Mouse (Mus musculus) gastrocnemius, adult 2 months (tissue): ENCODE results near the gene Fcer1g. TPM values are rescaled to one million over a fixed set of nuclear protein-coding genes. Genes with fewer than 3 reads are reported as not detected.
A peak's percentile ranks its signal among the peaks of the same experiment; 100 is the strongest.

Experiments
- DNase-seq: peaks from one replicate; pipeline ENCODE4 v3.0.0; 2022
- H3K27ac ChIP-seq: fragments of 200-600 bp; 2 replicates; pipeline ENCODE4 v1.8.1; 2022; ENCODE audit warnings: mild to moderate bottlenecking
- H3K4me3 ChIP-seq: fragments of 200-600 bp; 2 replicates; pipeline ENCODE4 v1.8.1; 2022; ENCODE audit warnings: mild to moderate bottlenecking, moderate library complexity
- CTCF ChIP-seq: fragments of 200-600 bp; IDR thresholded peaks from 2 replicates; pipeline ENCODE4 v1.8.1; 2022; ENCODE audit warnings: antibody characterized with exemption, mild to moderate bottlenecking, moderate library complexity
- intact Hi-C: fragments of 180-260 bp; cut with DNase I; formaldehyde crosslinking; loops from one replicate; pipeline ENCODE4 v1.15.1; 2025
- long read RNA-seq, 2 experiments: library from polyadenylated mRNA; stranded (forward); transcript quantifications; one replicate each; pipeline ENCODE4 v2.0.0; 2021
- total RNA-seq, 2 experiments: library from RNA; stranded (reverse); gene quantifications; 2 replicates each; pipeline ENCODE4 v1.2.3; 2021

The Fcer1g gene
- total RNA-seq = 1 to 10 TPM; 2.5 to 6.1 TPM
- long read RNA-seq, experiment 1, partial matches to known transcripts = 0 of 2 reads
- long read RNA-seq, experiment 1, other reads (novel, unspliced or antisense) = 1 of 2 reads
- long read RNA-seq, experiment 2, partial matches to known transcripts = 0 of 1 reads
- long read RNA-seq, experiment 2, other reads (novel, unspliced or antisense) = 0 of 1 reads

DNA sequence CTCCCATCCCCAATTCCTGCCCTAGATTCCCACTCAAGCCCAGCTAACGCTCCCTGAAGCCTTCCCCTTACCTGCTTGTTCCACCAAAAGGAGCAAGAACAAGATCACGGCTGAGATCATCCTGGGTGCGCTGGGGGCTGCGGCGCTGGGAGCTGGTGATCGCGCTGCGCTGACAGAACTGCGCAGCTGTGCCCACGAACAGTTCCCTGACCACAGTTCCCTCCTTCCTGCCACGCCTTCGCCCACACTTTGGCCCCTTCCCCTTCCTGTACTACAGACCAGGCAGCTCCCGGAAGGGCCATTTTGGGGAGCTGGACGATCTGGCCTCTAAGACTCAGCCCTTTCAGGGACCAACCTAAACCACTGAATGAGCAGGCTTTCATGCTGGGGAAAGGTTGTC is at the start of gene Fcer1g:
Gene Fcer1g, minus strand, starts transcription at position 240 of the 400 bp plus-strand sequence.
- peak within 1 kb of the TSS; percentile 58 for H3K4me3 ChIP-seq
- peak; percentile 53 for DNase-seq
- H3K27ac ChIP-seq = peak within 1 kb of the TSS; percentile 89

DNA sequence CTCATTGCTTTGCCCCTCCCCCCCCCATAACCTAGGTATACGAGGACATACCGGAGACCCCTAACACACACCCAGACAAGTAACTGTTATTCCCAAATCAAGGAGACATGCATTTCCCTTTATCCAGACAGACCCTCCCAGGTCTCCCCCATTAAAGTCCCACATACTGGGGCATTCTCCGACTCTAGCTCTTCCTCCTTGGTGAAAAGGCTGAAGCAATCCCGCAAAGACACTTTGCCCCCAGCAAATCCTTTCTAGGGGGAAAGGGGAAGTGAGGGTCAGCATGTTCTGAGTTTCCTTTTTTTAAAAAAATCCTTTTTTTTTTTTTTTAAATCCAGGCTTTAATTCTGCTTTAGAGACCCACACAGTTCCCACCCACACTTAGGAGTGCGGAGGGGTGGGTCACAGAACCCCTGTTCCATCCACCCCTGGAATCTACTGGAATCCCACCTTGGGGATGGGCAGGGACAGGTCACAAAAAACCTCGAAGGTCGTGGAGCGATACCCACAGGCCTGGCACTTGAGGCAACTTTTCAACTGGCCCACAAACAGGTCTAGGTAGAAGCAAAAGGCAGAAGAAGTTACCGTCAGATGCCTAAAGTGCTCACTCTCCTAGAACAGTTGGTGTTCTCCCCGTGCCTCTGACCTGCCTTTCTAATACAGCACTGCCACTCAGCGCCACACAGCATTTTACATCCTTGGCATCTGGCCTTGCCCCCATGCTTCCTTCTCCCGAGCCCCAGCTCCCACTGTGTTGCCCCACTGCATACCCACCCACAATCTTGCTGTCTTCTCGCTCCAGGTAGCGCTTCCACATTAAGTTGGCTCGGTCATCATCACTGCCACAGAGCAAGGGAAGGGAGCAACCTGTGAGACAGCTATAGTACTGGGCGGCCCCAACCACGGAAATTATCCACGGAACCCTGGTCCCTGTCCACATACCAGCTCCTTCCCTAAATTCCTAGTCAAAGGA is 49.3 kb upstream of the Fcer1g start:
- no peak for DNase-seq
- Histone ChIP-seq H3K4me3 (no peak overlapping the region), H3K27ac (no peak overlapping the region)
- no peak for TF ChIP-seq CTCF
- intact Hi-C loops = loop anchor here (10.0 kb wide), 1 partner anchor 169 kb away; the partner anchor contains the start of gene Cfap126

More for the DNA sequence above, at the start of gene Fcer1g:
- intact Hi-C loops = no loop called here
- TF ChIP-seq CTCF = no peak

DNA sequence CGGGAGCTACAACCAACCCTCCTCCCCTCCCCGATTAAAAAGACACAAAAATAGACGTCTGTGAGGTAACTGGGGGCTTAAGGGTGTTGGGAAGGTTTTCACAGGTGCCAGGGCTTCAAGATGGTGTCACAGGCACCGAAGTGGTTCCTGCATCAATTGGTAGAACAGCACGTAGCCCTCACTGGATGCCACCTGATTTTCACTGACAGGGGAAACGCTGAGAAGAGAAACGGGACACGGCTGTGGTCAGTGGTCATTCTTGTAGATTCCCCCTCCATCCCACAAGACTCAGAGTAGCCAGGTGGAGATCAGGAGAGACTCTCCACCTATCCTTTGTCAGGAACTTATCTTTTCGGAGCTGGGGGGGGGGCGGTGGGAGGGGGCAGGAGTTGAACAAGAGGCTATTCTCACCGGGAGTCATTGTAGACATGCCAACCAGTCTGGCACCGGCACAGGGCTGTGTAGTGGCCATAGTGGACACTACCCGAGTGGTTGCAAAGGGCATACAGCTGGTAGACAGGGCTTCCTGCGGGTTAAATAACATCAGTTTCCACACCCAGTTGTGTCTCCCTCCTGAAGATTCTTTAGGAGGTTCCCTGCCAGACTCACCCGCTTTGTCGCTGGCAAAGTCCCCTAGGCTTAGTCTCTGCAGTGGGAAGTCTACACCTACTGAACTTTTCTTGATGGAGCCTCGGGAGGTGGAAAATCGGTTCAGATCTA is 48.1 kb upstream of the Fcer1g start:
- intact Hi-C loops = loop anchor here (10.0 kb wide), 1 partner anchor 167 kb away; the partner anchor contains the start of gene Cfap126
- no peak for DNase-seq
- Histone ChIP-seq H3K4me3 (peak overlapping the region; percentile 73), H3K27ac (peak overlapping the region; percentile 96)
- TF ChIP-seq CTCF = no peak

DNA sequence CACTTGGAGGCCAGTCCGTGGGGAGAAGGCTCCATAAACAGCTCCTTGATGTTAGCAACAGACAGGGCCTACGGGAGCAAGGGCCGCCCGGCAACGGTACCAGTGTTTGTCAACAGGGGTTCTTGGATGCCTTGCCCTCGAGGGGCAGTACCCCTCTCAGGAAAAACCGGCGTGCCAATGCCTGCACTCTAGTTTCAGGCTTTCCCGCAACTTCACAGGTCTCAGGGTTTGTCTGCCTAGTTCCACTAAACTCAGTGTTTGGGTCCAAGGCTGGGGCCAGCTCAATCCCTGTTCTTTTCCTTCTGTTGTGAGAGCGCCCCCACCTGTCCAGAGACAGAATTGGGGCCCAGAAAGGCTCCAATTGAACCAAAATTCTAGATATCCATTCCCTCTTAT is 47.4 kb upstream of the Fcer1g start:
- TF ChIP-seq CTCF = peak; percentile 91
- peak; percentile 88 for DNase-seq
- H3K4me3 ChIP-seq = peak overlapping the region; percentile 73
- intact Hi-C loops = loop anchor here (10.0 kb wide), 1 partner anchor 167 kb away; the partner anchor contains the start of gene Cfap126
- peak overlapping the region; percentile 96 for H3K27ac ChIP-seq

DNA sequence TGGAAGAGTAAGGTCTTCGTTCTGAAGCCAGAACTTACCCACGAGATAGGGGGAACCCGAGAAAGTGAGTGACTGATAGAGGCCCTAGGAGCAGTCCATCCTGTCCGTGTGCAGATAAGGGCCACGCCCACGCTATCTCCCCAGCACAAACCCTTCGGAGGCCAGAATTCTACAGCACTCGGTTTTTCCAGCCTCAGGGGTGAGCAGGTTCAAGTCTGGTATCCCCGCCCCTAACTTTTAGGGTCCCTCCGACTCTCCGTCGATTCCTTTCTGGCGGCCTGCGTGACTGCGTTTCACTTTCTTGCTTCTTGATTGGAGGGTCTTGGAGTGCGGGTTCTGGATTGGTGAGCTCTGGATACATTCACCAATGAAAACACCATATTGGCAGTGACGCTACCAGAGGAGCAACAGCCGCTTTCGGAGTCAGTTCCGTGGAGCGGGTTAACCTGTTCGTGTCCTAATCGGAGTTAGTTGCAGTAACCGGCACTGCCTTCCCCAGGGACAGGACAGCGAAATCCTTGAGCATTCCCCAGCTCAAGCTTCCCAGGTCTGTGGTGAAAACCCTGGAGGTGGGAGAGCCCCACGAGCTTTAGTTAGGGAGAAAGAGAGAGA is 46.9 kb upstream of the Fcer1g start, which contains the start of gene Ppox:
Gene Ppox, minus strand, starts transcription at position 271 of the 612 bp plus-strand sequence.
- peak; percentile 91 for DNase-seq
- peak within 1 kb of the TSS; percentile 73 for H3K4me3 ChIP-seq
- intact Hi-C loops = loop anchor here (10.0 kb wide), 1 partner anchor 166 kb away; the partner anchor contains the start of gene Cfap126
- peak within 1 kb of the TSS; percentile 96 for H3K27ac ChIP-seq
- TF ChIP-seq CTCF = no peak

DNA sequence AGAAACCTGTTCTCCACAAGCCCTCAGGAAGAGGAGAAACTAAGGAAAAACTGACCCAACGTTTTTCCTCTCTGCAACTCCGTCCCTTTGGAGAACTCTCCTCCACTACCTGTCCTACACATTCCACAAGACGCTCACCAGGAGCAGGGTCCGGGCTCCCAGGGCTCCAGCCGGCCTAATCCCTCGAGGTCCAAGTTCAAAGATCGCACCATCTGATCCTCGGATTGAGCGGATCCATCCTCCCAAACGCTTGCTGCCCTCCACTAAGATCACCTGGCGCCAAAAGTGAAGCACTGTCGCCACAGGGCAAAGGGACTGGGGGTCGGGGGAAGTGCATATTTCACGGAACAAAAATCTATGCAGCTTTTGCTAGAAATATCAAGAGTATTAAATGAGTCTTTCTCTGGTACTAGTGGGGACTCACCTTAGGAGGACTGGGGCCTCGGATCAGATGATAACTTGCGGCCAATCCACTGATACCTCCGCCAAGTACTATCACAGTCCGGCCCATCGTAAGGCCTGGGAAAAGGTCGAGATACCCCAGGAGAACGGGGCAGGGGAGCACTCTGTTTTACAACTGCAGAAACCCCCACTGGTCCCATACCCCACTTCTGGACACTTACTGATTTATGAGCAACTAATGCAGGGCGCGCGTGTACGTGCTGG is 46.2 kb upstream of the Fcer1g start:
- TF ChIP-seq CTCF = no peak
- DNase-seq = peak; percentile 31
- intact Hi-C loops = loop anchor here (10.0 kb wide), 1 partner anchor 166 kb away; the partner anchor contains the start of gene Cfap126
- Histone ChIP-seq H3K27ac (peak overlapping the region; percentile 96), H3K4me3 (peak overlapping the region; percentile 73)

DNA sequence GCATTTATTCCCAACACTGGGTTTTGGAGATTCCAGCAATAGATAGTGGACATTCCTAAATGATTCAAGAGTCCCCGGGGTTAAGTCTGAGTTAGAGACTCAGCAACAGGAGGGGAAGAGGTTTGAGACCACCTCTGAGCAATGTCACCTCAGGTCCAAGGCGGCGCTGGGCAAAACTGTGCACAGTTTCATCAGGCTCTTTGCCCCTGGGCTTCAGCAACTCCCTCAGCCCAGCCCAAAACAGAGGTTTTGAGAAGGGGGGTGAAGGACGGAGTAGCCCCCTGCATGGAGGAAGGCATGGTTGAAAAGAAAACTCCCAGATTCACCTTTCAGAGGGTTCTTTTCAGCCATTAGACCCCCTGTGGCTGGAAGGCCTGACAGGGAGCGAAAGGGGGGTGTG is 45.6 kb upstream of the Fcer1g start:
- no peak overlapping the region; the same call in 1 of the 2 replicates for H3K27ac ChIP-seq
- no peak for DNase-seq
- TF ChIP-seq CTCF = no peak
- intact Hi-C loops = loop anchor here (10.0 kb wide), 1 partner anchor 165 kb away; the partner anchor contains the start of gene Cfap126
- H3K4me3 ChIP-seq = peak overlapping the region; percentile 73

DNA sequence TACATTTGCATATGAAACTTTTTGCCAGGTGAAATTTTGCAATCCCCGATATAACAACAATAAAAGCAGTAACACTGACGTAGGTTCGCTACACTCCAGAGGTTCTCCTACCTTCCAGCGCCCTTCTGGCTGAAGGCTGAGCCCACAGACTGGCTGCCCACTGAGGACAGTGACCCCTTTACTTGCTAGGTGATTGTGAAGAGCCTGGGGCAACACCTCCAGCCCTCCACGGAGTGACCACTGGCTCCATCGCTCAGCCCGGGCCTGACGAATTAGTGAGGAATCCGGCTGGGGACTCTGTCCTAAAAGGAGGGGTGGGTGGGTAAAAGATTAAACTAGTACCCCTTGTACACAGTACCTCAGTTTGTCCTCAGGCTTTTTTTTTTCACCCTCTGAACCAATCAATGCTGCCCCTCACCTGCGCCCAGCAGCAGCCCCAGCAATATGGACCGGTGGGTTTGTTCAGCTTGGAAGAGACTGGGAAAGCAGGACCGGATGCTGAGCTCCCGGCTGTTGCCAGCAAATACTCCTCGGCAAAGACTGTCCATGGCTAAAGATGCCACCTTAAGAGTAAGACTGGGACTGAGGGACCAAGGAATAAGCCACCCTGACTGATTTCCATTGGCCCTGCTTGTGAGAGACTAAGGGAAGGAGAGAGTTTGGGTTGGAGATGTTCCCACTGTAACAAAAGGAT is 45.0 kb upstream of the Fcer1g start:
- H3K4me3 ChIP-seq = no peak overlapping the region
- TF ChIP-seq CTCF = no peak
- DNase-seq = no peak
- no peak overlapping the region for H3K27ac ChIP-seq
- intact Hi-C loops = no loop called here

DNA sequence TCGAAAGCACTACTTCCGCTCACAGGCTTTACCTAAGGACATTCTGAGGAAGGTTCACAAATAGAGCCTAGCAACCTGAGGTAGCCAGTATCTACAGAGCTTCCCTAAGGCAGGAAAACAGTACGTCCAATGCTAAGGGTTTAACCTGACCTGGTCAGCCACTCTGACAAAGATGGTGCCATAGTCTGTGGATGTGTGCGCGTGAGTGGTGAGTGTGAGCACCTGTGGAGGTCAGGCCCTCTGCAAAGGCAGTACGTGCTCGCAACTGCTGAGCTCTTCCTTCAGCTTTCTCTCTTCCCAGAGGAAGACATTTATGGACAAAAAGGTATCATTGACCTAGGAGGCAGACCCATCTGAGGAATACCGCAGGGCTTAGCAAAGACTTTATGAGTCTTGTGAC is 44.3 kb upstream of the Fcer1g start:
- TF ChIP-seq CTCF = no peak
- intact Hi-C loops = no loop called here
- H3K4me3 ChIP-seq = no peak overlapping the region
- H3K27ac ChIP-seq = no peak overlapping the region
- DNase-seq = no peak

DNA sequence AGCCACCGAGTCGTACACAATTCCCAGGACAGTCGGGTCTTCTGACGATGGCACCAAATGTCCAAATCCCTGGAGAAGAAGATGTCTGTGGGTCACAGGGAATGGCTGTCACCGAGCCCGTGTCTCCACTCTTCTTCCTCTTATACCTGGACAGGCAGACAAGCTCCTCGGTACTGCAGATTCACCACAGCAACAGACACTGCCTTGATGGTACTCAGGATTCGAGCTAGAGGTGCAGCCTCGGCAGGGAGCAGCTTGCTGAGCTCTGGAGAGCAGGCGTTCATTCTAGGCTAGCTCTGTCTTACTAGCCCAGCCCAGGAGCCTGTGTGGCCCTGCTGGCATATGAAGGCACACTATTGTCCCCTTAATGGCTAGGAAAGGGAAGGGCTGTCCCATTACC is 43.6 kb upstream of the Fcer1g start:
- no peak for DNase-seq
- intact Hi-C loops = no loop called here
- no peak overlapping the region for H3K4me3 ChIP-seq
- no peak overlapping the region for H3K27ac ChIP-seq
- no peak for TF ChIP-seq CTCF
